Mouse (Mus musculus): Measurements from ENCODE around the gene Tln2. TPM values are rescaled to one million over a fixed set of nuclear protein-coding genes. Genes with fewer than 3 reads are reported as not detected.

The Tln2 gene
- polyA plus RNA-seq, 1 experiment from 2014 or later, result 37.9 TPM

MicroRNAs within 50 kb of the gene (microRNA counts, 519-probe panel; counts per million panel counts)
- microRNA mmu-miR-190, result 2,205 counts per million, percentile 45 among the panel's probes with 10 or more counts

Small RNAs within 50 kb of the gene (microRNA-seq; reads per million reads assigned to microRNA genes)
- gene Mir190a, result 69.6 reads per million, percentile 44 among the genes with 10 or more reads in this experiment

Other genes with a start within 250 kb of the Tln2 start
- gene C2cd4b, start 199.7 kb upstream of the Tln2 start, polyA plus RNA-seq (2015; fragmentation: Nextera tagmentation; extraction: Ambion mirVana), result 0.34 and 0.39 TPM in 2 replicates